Mouse (Mus musculus) hindbrain, embryonic 11.5 days (tissue): ENCODE measurements around the gene Eaf1. TPM values are rescaled to one million over a fixed set of nuclear protein-coding genes. Genes with fewer than 3 reads are reported as not detected.

ENCODE experiments used
- ATAC-seq: fragments of 200-750 bp; cut with Nextera tagmentation; 2 replicates; pipeline ENCODE4 v1.8.0; 2017; ENCODE audit warnings: mild to moderate bottlenecking, moderate TSS enrichment, moderate library complexity; ENCODE audit not compliant: low FRiP score
- DNase-seq: peaks from one replicate; pipeline ENCODE4 v3.0.0-alpha.2; 2015; ENCODE audit warnings: low spot score
- H3K27ac ChIP-seq: fragments of 300-500 bp; sonication (generic); 2 replicates; pipeline ENCODE4 v1.5.1; 2014; ENCODE audit warnings: mild to moderate bottlenecking, low read depth, low read length
- H3K27me3 ChIP-seq: fragments of 300-500 bp; sonication (generic); 2 replicates; pipeline ENCODE4 v1.6.1; 2014; ENCODE audit warnings: mild to moderate bottlenecking, low read length, moderate library complexity, mixed read lengths; ENCODE audit not compliant: control insufficient read depth, insufficient read depth
- H3K36me3 ChIP-seq: fragments of 300-500 bp; sonication (generic); 2 replicates; pipeline ENCODE4 v1.6.1; 2014; ENCODE audit warnings: mild to moderate bottlenecking, low read length, moderate library complexity, mixed read lengths; ENCODE audit not compliant: control insufficient read depth, insufficient read depth
- H3K4me1 ChIP-seq: fragments of 300-500 bp; sonication (generic); replicated peaks from 2 replicates; pipeline ENCODE4 v1.6.1; 2014; ENCODE audit warnings: low read length, mixed read lengths; ENCODE audit not compliant: control insufficient read depth, insufficient read depth
- H3K4me2 ChIP-seq: fragments of 300-500 bp; sonication (generic); replicated peaks from 2 replicates; pipeline ENCODE4 v1.6.1; 2014; ENCODE audit warnings: mild to moderate bottlenecking, low read depth, low read length
- H3K4me3 ChIP-seq: fragments of 300-500 bp; sonication (generic); 2 replicates; pipeline ENCODE4 v1.5.1; 2014; ENCODE audit warnings: low read depth, low read length
- H3K9ac ChIP-seq: fragments of 300-500 bp; sonication (generic); 2 replicates; pipeline ENCODE4 v1.6.1; 2014; ENCODE audit warnings: low read depth, low read length
- H3K9me3 ChIP-seq: fragments of 300-500 bp; sonication (generic); 2 replicates; pipeline ENCODE4 v1.6.1; 2016; ENCODE audit warnings: low read length; ENCODE audit not compliant: control insufficient read depth
- WGBS: fragments of 180-500 bp; shearing (Covaris S2); extraction: QIAGEN DNeasy Blood & Tissue Kit; methylation state at CpG from one replicate; pipeline ENCODE4 v1.1.7; 2014; 5-methylcytosine and 5-hydroxymethylcytosine counted together
- polyA plus RNA-seq: library from polyadenylated mRNA; unstranded; fragments of >200 nt; fragmentation: Nextera tagmentation; extraction: Ambion mirVana; gene quantifications from 2 replicates; pipeline ENCODE4 v1.2.1, GENCODE M21; 2014

Gene Eaf1
- polyA plus RNA-seq, 1 experiment from 2014 or later, result 15.9 TPM

DNA sequence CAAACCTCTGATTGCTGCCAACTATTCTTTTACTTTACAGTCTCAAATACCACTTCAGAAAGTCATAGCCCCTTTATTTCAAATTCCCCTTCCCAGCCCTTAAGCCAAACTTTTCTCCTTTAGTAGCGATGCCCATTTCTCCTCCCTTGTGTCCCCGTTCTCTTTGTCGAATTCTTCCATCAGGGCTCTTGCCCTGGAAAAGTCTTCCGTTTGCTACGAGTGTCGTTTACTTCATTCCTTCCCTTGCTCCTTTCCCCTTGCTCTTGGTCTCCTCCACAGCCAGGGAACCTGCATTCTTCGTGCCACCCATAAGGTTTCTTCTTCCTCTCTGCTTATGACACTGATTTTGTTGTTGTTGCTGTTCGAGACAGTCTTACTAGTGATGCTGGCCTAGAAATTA, 1.3 kb downstream of the Eaf1 start:
- DNase-seq (peak; percentile 12), ATAC-seq (no peak)
- Histone ChIP-seq H3K4me3 (peak overlapping the region; percentile 90), H3K4me1 (peaks cover 9% of the 10 kb centered on the region; the same call in 1 of the 2 replicates), H3K9me3 (no peaks in the 10 kb centered on the region), H3K4me2 (peak overlapping the region; percentile 54), H3K27me3 (no peaks in the 10 kb centered on the region), H3K36me3 (no peaks in the 10 kb centered on the region; the same call in 1 of the 2 replicates), H3K9ac (peak overlapping the region; percentile 85), H3K27ac (no peak overlapping the region)
- WGBS, result 8% methylated on average over 8 of the region's 8 CpGs

DNA sequence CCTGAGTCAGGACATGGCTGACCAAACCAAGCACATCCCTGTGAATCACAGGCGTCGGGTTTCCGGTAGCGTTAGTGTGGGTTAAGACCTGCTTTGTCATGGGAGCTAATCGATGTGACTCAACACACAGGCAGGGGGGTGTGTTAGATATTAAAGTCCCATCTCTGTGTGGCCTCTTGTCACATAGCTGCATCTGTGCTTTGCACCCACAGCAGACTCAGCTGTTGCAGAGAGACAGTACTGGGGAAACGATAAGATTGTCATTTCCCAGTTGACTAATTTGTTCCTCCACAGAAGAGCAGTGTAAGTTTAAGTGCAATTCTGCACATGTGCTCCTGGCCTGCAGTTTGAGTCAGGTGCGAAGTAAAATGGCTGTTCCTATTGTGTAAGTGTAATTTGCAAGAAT, 2.0 kb downstream of the Eaf1 start:
- 55% methylated on average over 7 of the region's 7 CpGs for WGBS
- Histone ChIP-seq H3K4me3 (peak overlapping the region; percentile 90), H3K9me3 (no peaks in the 10 kb centered on the region), H3K27ac (no peak overlapping the region), H3K4me2 (peak overlapping the region; percentile 54), H3K36me3 (no peaks in the 10 kb centered on the region; the same call in 1 of the 2 replicates), H3K4me1 (peaks cover 9% of the 10 kb centered on the region; the same call in 1 of the 2 replicates), H3K9ac (peak overlapping the region; percentile 85; the same call in 1 of the 2 replicates), H3K27me3 (no peaks in the 10 kb centered on the region)
- ATAC-seq (no peak), DNase-seq (no peak)

DNA sequence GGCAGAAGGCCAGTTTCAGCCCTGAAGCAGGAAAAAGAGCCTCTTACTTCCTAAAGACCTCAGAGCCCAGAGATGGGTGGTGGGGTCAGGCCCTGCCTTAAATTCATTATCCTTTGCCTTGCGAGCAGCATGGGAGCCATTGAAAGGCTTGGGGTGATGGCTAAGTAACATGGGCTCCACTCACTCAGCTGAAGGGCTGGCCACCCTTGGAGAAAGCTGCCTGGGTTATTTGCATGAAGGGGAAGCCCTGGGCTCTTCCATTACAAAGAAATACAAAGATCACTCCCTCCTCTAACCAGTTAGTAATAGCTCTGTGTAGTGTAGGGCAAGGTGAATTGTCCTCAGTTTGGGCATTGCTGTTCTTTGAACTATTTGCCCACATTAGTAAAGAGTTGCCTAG, 5.3 kb downstream of the Eaf1 start:
- ATAC-seq (no peak), DNase-seq (no peak)
- no peak overlapping the region for H3K4me2 ChIP-seq
- H3K27me3 ChIP-seq, result no peaks in the 10 kb centered on the region
- H3K4me1 ChIP-seq, result peaks cover 3% of the 10 kb centered on the region; the same call in 1 of the 2 replicates
- H3K4me3 ChIP-seq, result no peak overlapping the region
- H3K27ac ChIP-seq, result no peak overlapping the region
- no peak overlapping the region for H3K9ac ChIP-seq
- no peaks in the 10 kb centered on the region for H3K9me3 ChIP-seq
- peaks cover 9% of the 10 kb centered on the region for H3K36me3 ChIP-seq
- WGBS, result 86% methylated on average over 1 of the region's 1 CpGs

DNA sequence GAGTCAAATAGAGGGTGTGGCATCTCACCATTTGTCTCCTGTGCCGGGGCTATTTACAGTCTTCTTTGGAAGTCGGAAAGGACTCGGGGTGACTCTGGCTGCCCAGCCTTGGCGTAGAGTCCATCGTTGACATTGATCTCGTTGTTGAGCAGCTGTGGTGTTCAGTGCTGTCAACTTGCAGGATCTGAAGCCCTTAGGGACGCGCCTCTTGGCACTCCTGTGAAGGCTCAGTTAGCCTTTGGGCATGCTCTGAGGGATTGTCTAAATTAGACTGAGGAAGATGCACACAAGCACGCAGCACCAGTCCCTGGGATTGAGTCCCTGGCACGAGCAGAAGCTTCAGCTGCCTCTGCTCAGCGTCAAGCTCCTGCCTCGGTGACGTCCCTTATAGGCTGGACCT, 9.2 kb downstream of the Eaf1 start:
- Histone ChIP-seq H3K4me2 (no peak overlapping the region), H3K27ac (no peak overlapping the region), H3K36me3 (peaks cover 23% of the 10 kb centered on the region), H3K9ac (no peak overlapping the region), H3K27me3 (no peaks in the 10 kb centered on the region), H3K9me3 (no peaks in the 10 kb centered on the region), H3K4me3 (no peak overlapping the region), H3K4me1 (no peaks in the 10 kb centered on the region)
- WGBS, result 93% methylated on average over 13 of the region's 13 CpGs
- DNase-seq (no peak), ATAC-seq (no peak)

DNA sequence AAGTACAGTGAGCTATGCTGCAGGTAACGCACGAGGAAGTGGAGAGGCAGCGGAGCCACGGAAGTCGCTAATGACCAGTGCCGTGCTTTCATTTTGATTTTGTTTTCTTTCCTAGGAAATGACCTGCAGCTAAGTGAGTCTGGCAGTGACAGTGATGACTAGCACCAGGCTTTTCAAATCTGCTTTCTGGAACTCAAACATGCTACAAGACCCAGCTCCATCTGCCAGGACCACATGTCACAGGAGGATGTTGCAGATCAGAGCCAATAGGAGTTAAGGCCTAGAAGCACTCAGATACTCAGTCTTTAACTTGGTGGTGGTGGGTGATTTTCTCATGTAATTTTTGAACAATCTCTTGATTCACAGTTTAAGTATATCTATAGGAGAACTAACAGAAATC, 12.3 kb downstream of the Eaf1 start:
- no peak overlapping the region for H3K27ac ChIP-seq
- no peaks in the 10 kb centered on the region for H3K27me3 ChIP-seq
- H3K4me3 ChIP-seq, result no peak overlapping the region
- no peaks in the 10 kb centered on the region for H3K9me3 ChIP-seq
- no peak for DNase-seq
- 100% methylated on average over 6 of the region's 6 CpGs for WGBS
- peaks cover 26% of the 10 kb centered on the region for H3K36me3 ChIP-seq
- no peak for ATAC-seq
- no peak overlapping the region for H3K4me2 ChIP-seq
- no peak overlapping the region for H3K9ac ChIP-seq
- H3K4me1 ChIP-seq, result no peaks in the 10 kb centered on the region

DNA sequence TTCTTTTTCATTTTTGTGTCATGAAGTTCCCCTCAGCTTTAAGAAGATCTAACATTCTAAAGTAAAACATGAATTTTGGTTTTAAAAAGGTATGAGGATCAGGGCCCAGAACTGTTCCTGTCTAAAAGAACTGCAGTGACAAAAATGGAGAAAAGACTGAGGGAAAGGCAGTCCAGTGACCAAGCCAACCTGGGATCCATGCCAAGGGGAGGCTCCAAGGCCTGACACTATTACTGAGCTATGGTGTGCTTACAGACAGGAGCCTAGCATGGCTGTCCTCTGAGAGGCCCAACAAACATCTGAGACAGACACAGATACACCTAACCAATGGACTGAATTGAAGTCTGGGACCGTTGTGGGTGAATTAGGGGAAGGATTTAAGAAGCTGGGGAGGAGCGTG, 15.7 kb downstream of the Eaf1 start:
- no peak overlapping the region for H3K4me2 ChIP-seq
- no peaks in the 10 kb centered on the region for H3K9me3 ChIP-seq
- no peaks in the 10 kb centered on the region for H3K4me1 ChIP-seq
- 98% methylated on average over 2 of the region's 2 CpGs for WGBS
- ATAC-seq (no peak), DNase-seq (no peak)
- H3K27ac ChIP-seq, result no peak overlapping the region
- H3K27me3 ChIP-seq, result no peaks in the 10 kb centered on the region
- no peak overlapping the region for H3K4me3 ChIP-seq
- H3K9ac ChIP-seq, result no peak overlapping the region
- 0 out of 2 replicates have a peak, but pooled peaks cover 14% of the 10 kb centered on the region for H3K36me3 ChIP-seq

DNA sequence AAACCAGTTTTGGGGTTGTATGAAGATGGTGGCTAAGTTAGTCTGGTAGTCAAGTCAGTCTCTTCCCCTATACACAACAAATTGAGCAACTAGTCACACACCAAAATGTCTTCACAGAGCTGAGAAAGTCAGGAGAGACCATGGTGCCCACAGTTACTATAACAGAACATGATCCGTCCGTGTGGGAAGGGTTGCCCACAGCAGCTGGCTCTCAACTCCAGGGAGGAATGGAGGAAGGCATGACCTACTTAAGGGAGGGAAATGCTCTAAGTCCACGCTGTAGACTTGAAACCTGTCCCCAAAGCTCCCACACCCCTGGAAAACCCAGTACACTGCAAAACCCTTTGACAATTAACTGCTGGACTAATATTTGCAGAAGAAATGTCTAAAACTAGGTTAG, 16.1 kb downstream of the Eaf1 start:
- ATAC-seq, result no peak
- no peaks in the 10 kb centered on the region for H3K4me1 ChIP-seq
- no peak for DNase-seq
- H3K4me2 ChIP-seq, result no peak overlapping the region
- no peak overlapping the region for H3K4me3 ChIP-seq
- no peaks in the 10 kb centered on the region for H3K27me3 ChIP-seq
- H3K27ac ChIP-seq, result no peak overlapping the region
- H3K36me3 ChIP-seq, result 0 out of 2 replicates have a peak, but pooled peaks cover 14% of the 10 kb centered on the region
- no peaks in the 10 kb centered on the region for H3K9me3 ChIP-seq
- WGBS, result 86% methylated on average over 3 of the region's 3 CpGs
- no peak overlapping the region for H3K9ac ChIP-seq

DNA sequence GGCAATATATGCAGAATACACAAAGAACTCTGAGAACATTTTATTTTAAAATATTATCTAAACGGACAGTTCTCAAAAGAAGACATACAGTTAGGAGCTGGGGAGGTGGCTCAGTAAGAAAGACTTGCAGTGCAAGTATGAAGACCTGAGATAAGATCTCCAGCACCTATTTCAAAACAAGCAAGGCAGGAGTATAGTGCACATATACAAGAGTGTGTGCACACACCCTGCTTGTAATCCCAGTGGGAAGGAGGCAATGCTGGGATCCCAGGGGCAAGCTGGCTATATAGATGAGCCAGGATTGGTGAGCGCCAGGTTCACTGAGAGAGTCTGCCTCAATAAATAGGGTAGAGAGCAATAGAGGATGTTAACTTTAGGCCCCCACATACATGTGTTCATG, 21.7 kb downstream of the Eaf1 start:
- H3K9me3 ChIP-seq, result no peaks in the 10 kb centered on the region
- ATAC-seq, result no peak
- H3K27ac ChIP-seq, result no peak overlapping the region
- H3K9ac ChIP-seq, result no peak overlapping the region
- H3K36me3 ChIP-seq, result no peaks in the 10 kb centered on the region
- H3K4me3 ChIP-seq, result no peak overlapping the region
- DNase-seq, result no peak
- 90% methylated on average over 2 of the region's 2 CpGs for WGBS
- H3K4me1 ChIP-seq, result no peaks in the 10 kb centered on the region
- no peaks in the 10 kb centered on the region for H3K27me3 ChIP-seq
- no peak overlapping the region for H3K4me2 ChIP-seq

DNA sequence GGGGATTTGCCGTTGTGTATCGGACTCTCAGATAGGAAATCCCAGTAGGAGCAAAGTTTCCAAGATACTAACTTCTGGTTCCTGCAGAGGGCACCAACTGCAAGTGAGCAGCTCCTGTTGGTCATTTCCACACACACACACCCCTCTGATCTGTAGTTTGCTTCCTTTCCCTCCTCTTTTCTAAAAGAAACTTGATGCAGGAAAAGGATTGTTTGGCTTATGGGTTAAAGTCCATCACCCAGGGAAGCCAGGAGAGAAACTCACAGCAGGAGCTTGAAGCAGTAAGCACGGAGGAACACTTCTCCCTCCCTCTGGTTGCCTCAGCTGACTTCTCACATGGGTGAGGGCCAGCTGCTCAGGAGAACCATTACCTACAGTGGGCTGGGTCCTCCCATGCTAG, 25.0 kb downstream of the Eaf1 start:
- Histone ChIP-seq H3K4me3 (no peak overlapping the region), H3K9ac (no peak overlapping the region), H3K27me3 (no peaks in the 10 kb centered on the region), H3K9me3 (no peaks in the 10 kb centered on the region), H3K4me2 (no peak overlapping the region), H3K4me1 (no peaks in the 10 kb centered on the region), H3K36me3 (no peaks in the 10 kb centered on the region), H3K27ac (no peak overlapping the region)
- ATAC-seq (no peak), DNase-seq (peak; percentile 2)
- 59% methylated on average over 3 of the region's 3 CpGs for WGBS
